Mouse (Mus musculus): Measurements from ENCODE around the gene Safb2.

DNA sequence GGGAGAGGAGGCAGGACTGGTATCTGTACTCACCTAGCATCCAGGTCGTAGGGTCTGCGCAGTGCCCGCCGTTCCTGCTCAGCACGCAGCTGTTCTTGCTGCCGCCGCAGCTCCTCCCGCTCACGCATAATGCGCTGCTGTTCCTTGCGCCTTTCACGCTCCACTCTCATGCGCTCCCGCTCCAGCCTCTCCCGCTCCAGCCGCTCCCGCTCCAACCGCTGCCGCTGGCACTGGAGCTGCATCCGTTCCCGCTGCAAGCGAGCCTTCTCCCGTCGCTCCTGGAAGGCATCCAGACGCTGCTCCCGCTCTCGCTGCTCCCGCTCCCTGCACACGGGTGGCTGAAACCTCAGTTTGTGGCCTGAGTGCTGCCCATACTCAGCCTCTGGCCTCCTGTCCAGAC lies 18.1 kb downstream of the Safb2 start:
- no peak for TF ChIP-seq CTCF (IDR thresholded peaks at IDR 0.05; ENCODE audit: low read depth, low read length)
- no peak for TF ChIP-seq POLR2A (IDR thresholded peaks at IDR 0.05; ENCODE audit: borderline replicate concordance, low read depth, low read length)
